Mouse (Mus musculus) c-Kit-negative CD71-positive TER-119-positive erythroid progenitor cells, embryonic 14.5 days (primary cell): Measurements from ENCODE around the gene Frmd5.
"Not testable (repeated sequence)": the region's sequence is repeated elsewhere in the genome, so short reads cannot be mapped to it uniquely, and the experiment has no call there.

ENCODE experiments used
- DNase-seq: peaks from one replicate; pipeline ENCODE4 v3.0.0-alpha.2; 2013; ENCODE audit warnings: low read depth, low spot score

Frmd5 gene

GRCm38 (mm10) chr2:121575741-121576201 lies 231.1 kb downstream of the Frmd5 start:
- no peak for DNase-seq

- DNase-seq = no peak
Measured at GRCm38 (mm10) chr2:121574066-121574630, 232.7 kb downstream of the Frmd5 start.

DNA sequence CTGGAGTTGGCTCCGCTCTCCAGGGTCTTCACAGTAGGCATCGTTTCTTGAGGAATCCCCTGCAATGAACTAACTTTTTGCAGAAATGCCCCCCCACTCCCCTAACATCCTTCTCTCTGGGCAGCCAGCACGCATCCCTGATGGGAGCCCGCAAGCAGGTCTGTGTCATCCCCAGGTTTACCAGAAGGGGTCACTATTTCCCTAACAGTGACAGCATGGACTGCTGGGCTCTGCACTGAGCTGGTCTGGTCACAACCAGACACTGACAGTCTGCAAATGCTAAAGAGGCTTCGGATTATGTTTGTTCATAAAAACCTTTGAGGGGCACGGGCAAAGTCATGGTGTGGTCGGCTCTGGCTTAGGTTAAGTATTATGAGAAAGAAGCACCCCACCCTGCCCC lies 235.1 kb downstream of the Frmd5 start:
- DNase-seq = peak; percentile 37

DNA sequence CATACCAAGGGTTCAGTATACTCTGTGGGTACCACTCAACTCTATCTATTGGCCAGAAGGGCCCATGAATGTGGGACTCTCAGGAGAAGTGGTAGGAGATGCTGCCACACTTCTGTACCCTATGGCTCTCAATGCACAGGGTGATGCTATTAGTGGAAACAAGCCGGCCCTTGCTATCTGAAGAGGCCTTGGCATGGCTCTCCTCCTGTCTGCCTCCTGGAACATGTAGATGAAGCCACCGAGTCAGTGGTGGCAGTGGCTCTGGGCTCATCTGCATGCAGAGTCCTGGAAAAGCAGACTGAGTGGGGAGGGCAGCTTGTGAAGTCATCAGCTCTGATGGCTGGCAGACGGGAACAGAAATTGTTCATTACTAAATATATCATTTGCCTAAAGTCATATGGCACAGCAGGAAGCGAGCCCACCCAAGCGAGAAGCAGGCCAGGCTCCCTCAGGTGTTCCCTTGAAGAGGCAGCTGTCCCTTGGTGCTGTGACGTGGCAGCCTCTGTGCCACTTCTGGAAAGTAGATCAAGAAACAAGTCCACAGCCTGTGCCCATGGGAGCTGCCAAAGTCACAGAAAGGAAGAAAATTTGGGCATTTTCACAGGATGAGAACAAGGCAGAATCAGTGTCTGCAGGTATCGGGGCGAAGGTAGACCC lies 235.8 kb downstream of the Frmd5 start:
- no peak for DNase-seq

- DNase-seq = no peak
Measured at GRCm38 (mm10) chr2:121570049-121570448, 236.8 kb downstream of the Frmd5 start.

GRCm38 (mm10) chr2:121565911-121566310 lies 241.0 kb downstream of the Frmd5 start:
- DNase-seq = no peak

DNA sequence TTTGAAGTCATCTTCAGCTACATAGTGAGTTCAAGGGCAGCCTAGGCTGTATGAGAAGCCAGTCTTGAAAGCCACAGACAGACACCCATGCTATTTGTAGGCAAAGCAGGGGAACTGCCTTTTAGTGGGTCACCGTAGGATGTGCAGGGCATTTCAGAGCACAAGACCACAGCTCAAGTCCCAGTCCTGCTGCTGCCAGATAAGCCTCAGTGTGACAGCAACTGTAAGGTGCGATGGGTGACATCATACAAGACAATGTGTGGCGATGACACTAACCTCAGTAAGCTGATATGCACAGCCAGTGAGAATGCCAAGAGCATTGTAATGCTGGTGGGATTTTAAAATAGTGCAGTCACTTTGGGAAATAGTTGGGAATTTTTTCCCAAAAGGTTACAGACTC lies 243.8 kb downstream of the Frmd5 start:
- DNase-seq = no peak

DNA sequence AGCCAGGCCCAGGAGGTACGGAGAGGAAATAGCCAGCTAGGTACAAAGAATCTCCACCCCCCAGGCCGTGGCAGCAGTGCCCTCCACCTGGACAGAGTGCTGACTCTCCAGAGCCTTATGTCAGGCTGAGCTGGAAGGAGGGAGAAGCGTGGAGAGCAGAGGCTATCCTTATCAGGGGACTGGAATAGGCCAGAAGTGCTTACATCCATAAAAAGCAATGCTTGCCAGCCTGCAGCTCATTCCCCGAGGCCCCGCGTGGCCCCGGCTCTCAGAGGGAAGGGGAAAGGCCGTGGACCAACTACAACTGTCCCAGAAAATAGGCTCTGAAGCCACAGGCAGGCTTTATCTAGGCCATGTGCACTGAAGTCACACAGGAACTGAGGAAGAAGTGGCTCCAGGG lies 255.6 kb downstream of the Frmd5 start:
- no peak for DNase-seq

- DNase-seq = no peak
Measured at GRCm38 (mm10) chr2:121549630-121550029, 257.3 kb downstream of the Frmd5 start.

DNA sequence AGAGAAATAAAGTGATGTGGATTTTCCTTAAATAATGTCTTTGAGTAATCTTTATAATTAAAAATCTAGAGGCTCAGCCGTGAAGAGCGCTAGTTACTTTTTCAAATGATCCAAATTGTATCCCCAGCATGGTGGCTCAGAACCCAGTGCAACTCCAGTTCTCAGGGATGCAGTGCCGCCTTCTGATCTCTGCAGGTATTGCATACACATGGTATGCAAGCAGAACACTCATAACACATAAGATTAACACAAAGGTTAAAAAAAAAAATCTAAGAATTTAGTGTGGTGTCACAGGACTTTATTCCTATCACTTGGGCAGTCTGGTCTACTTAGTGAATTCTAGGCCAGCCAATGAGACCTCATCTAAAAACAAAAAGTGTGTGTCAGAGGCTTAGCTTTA lies 262.1 kb downstream of the Frmd5 start:
- no peak for DNase-seq

GRCm38 (mm10) chr2:121525056-121525455 lies 281.8 kb downstream of the Frmd5 start:
- DNase-seq = no peak

- DNase-seq = not testable (repeated sequence)
Measured at GRCm38 (mm10) chr2:121522830-121523229, 284.1 kb downstream of the Frmd5 start.

GRCm38 (mm10) chr2:121522006-121522405 lies 284.9 kb downstream of the Frmd5 start:
- no peak for DNase-seq

GRCm38 (mm10) chr2:121518711-121519110 lies 288.2 kb downstream of the Frmd5 start:
- DNase-seq = not testable (repeated sequence)

GRCm38 (mm10) chr2:121518106-121518505 lies 288.8 kb downstream of the Frmd5 start:
- no peak for DNase-seq

GRCm38 (mm10) chr2:121514211-121514610 lies 292.7 kb downstream of the Frmd5 start:
- DNase-seq = no peak

- DNase-seq = not testable (repeated sequence)
Measured at GRCm38 (mm10) chr2:121512991-121513765, 293.7 kb downstream of the Frmd5 start.

DNA sequence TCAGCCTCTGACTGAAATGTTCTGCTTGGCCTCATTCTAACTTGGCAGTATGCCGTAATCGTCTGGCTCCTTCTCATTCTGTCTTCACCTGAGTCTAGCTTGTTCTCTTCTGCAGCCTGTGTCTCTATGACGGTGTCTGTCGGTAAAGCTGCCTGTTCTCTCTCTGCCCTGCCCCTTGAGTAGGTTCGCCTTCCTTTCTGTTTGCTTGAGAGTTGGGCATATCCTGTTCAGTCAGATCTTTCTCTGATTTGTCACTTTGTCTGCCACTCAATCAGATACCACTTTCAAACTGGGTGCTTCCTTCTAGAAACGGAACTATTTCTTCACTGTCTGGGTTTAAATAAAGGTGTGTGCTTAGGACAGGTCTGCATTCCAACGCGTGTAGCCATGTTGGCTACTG lies 295.5 kb downstream of the Frmd5 start:
- no peak for DNase-seq

GRCm38 (mm10) chr2:121509584-121509983 lies 297.3 kb downstream of the Frmd5 start:
- DNase-seq = peak; percentile 68

- no peak for DNase-seq
Measured at GRCm38 (mm10) chr2:121507951-121508330, 298.9 kb downstream of the Frmd5 start.

- no peak for DNase-seq
Measured at GRCm38 (mm10) chr2:121507173-121507950, 299.5 kb downstream of the Frmd5 start.
